In genomic region chr2:26984179-26984578, GRCm38 (mm10) we compare ENCODE assay signal across 36 mouse cellular contexts. TPM values are rescaled to one million over a fixed set of nuclear protein-coding genes. Genes with fewer than 3 reads are reported as not detected.
"Had no signal": no experiment of that assay in that cellular context is flagged by ENCODE, and none has a peak within 500 bp of the region (broad histone marks: within the 10 kb centered on the region; RNA-seq: fewer than 3 reads in every experiment).

No protein-coding gene starts in this region.

- H3K4me2 ChIP-seq: embryonic facial prominence, embryonic 12.5 days; embryonic facial prominence, embryonic 13.5 days; embryonic facial prominence, embryonic 15.5 days; forebrain, embryonic 12.5 days; forebrain, embryonic 13.5 days; forebrain, embryonic 15.5 days had no signal

- H3K9ac ChIP-seq: embryonic facial prominence, embryonic 12.5 days; embryonic facial prominence, embryonic 13.5 days; embryonic facial prominence, embryonic 15.5 days; forebrain, embryonic 12.5 days; forebrain, embryonic 13.5 days; forebrain, embryonic 15.5 days; forebrain, postnatal 0 days had no signal

- H3K36me3 ChIP-seq: embryonic facial prominence, embryonic 10.5 days; embryonic facial prominence, embryonic 12.5 days; embryonic facial prominence, embryonic 13.5 days; embryonic facial prominence, embryonic 15.5 days; forebrain, embryonic 10.5 days; forebrain, embryonic 12.5 days; forebrain, embryonic 15.5 days had no signal

- H3K4me1 ChIP-seq: embryonic facial prominence, embryonic 10.5 days; embryonic facial prominence, embryonic 12.5 days; forebrain, embryonic 10.5 days; forebrain, embryonic 12.5 days; forebrain, embryonic 13.5 days; forebrain, embryonic 15.5 days had no signal

- H3K4me3 ChIP-seq: embryonic facial prominence, embryonic 10.5 days; embryonic facial prominence, embryonic 12.5 days; embryonic facial prominence, embryonic 13.5 days; embryonic facial prominence, embryonic 15.5 days; erythroblast, embryonic 14.5 days; forebrain, embryonic 10.5 days; forebrain, embryonic 12.5 days; forebrain, embryonic 13.5 days; forebrain, embryonic 15.5 days; gastrocnemius, adult 2 months had no signal

- H3K9me3 ChIP-seq: embryonic facial prominence, embryonic 10.5 days; embryonic facial prominence, embryonic 12.5 days; embryonic facial prominence, embryonic 13.5 days; embryonic facial prominence, embryonic 15.5 days; forebrain, embryonic 10.5 days; forebrain, embryonic 12.5 days; forebrain, embryonic 13.5 days; forebrain, embryonic 15.5 days had no signal

- DNase-seq: cerebellum, adult 18-20 months; cerebellum, adult 2 months; cerebellum, adult 8-10 months; cerebellum, adult 9-11 months; cerebellum, postnatal 10 days; cerebellum, postnatal 14 days; cerebellum, postnatal 25 days; cerebellum, postnatal 36 days; embryo, embryonic 11 days; forebrain, postnatal 0 days; gastrocnemius, adult 2 months; gastrocnemius, postnatal 10 days; gastrocnemius, postnatal 14 days; gastrocnemius, postnatal 25 days; gastrocnemius, postnatal 36 days; heart, adult 11 months; heart, adult 18-20 months had no signal

- H3K27me3 ChIP-seq: embryonic facial prominence, embryonic 12.5 days; embryonic facial prominence, embryonic 15.5 days; forebrain, embryonic 13.5 days; forebrain, embryonic 15.5 days had no signal

- H3K27ac ChIP-seq: embryonic facial prominence, embryonic 10.5 days; embryonic facial prominence, embryonic 12.5 days; embryonic facial prominence, embryonic 13.5 days; embryonic facial prominence, embryonic 15.5 days; forebrain, embryonic 10.5 days; forebrain, embryonic 12.5 days; forebrain, embryonic 13.5 days; forebrain, embryonic 15.5 days; gastrocnemius, adult 2 months had no signal

- ATAC-seq: forebrain, embryonic 13.5 days; forebrain, embryonic 14.5 days; forebrain, embryonic 15.5 days; forebrain, embryonic 16.5 days; forebrain, postnatal 0 days had no signal

RNA-seq across cellular contexts. Expression of gene Adamts13, which starts 11.0 kb away (rescaled TPM):
- total RNA-seq: common myeloid progenitor, adult 5-6 weeks; forebrain, postnatal 0 days; gastrocnemius, adult 18-20 months; gastrocnemius, adult 2 months; gastrocnemius, adult 8-10 months; gastrocnemius, postnatal 10 days; gastrocnemius, postnatal 14 days; gastrocnemius, postnatal 25 days; gastrocnemius, postnatal 36 days; granulocyte monocyte progenitor cell, adult 5-6 weeks; heart, adult 18-20 months had no signal
- polyA plus RNA-seq: cerebellum, adult 2 months; embryonic facial prominence, embryonic 10.5 days; embryonic facial prominence, embryonic 11.5 days; embryonic facial prominence, embryonic 12.5 days; embryonic facial prominence, embryonic 13.5 days; embryonic facial prominence, embryonic 14.5 days; erythroblast, embryonic 14.5 days; forebrain, embryonic 10.5 days; forebrain, embryonic 11.5 days; forebrain, embryonic 12.5 days; forebrain, embryonic 13.5 days had no signal

RNA-seq across cellular contexts. Expression of gene Slc2a6, which starts 43.6 kb away (rescaled TPM):
- total RNA-seq: gastrocnemius, adult 2 months; gastrocnemius, postnatal 36 days had no signal

RNA-seq across cellular contexts. Expression of gene Stkld1, which starts 50.3 kb away (rescaled TPM):
- total RNA-seq: forebrain, postnatal 0 days; gastrocnemius, adult 2 months; gastrocnemius, adult 8-10 months; gastrocnemius, postnatal 10 days; gastrocnemius, postnatal 14 days; gastrocnemius, postnatal 25 days; gastrocnemius, postnatal 36 days; gastrocnemius, postnatal 4 days; heart, adult 18-20 months had no signal
- polyA plus RNA-seq: embryonic facial prominence, embryonic 11.5 days; embryonic facial prominence, embryonic 12.5 days; forebrain, embryonic 13.5 days; forebrain, embryonic 16.5 days had no signal
